Mouse (Mus musculus): ENCODE measurements at regions not wholly inside any gene's neighbourhood (a gene's known extent, or its start where the extent isn't known, plus 50 kb on each side); places are given as distances from the start of the nearest gene placed in this dataset.

DNA sequence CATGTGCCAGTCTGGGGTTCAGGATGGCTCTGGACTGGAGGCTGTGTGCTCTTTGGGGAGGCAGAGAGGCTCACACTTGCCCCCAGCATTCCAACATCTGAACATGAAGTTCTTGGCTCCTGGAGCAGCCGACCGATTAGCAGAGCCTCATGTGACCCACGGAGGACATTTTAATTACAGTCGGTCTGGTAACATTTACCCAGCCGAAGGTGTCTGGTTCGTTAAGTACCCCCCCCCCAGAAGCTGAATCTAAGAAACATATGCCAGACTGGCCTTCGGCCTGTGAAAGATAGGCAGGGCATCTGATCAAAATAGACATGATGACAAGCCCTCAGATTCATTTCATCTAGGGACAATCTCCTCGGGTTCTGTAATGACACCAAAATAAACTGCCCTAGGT lies 140.4 kb upstream of the Sgk1 start:
- H3K4me3 ChIP-seq: no peak overlapping the region
- H3K36me3 ChIP-seq: no peaks in the 10 kb centered on the region
- no peak overlapping the region for H3K9ac ChIP-seq
- WGBS: 79% methylated on average over 8 of the region's 8 CpGs
- H3K4me1 ChIP-seq (replicated peaks): no peaks in the 10 kb centered on the region
- no peaks in the 10 kb centered on the region for H3K27me3 ChIP-seq
- H3K27ac ChIP-seq (replicated peaks): no peak overlapping the region
- H3K9me3 ChIP-seq: no peaks in the 10 kb centered on the region
- no peak for ATAC-seq (ENCODE audit: low read depth)
- H3K4me2 ChIP-seq: no peak overlapping the region

GRCm38 (mm10) chr10:21741976-21742745 lies 139.8 kb upstream of the Sgk1 start:
- Histone ChIP-seq H3K9ac (no peak overlapping the region), H3K27me3 (no peaks in the 10 kb centered on the region), H3K4me3 (no peak overlapping the region), H3K4me2 (no peak overlapping the region), H3K4me1 (replicated peaks) (no peaks in the 10 kb centered on the region), H3K36me3 (no peaks in the 10 kb centered on the region), H3K27ac (replicated peaks) (no peak overlapping the region), H3K9me3 (no peaks in the 10 kb centered on the region)
- 92% methylated on average over 23 of the region's 23 CpGs for WGBS
- no peak for ATAC-seq (ENCODE audit: low read depth)

DNA sequence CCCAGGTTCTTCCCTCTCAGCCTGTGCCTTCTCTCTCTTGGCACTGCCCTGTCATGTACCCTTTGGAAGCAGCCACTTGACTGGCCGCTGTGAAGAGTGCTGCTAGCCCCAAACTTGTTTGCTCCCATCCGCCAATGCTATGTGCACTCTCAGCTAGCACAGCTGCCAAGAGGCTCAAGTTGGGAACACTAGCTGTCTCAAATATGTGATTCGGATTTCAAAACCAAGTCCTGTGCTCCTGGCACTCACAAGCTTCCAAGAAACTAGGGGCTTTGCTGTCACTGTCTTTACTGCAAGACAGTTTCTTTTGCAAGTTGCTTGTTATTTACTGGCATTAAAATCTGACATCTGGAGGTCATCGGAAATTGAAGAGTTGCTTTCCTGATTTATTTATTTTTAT lies 138.6 kb upstream of the Sgk1 start:
- Histone ChIP-seq H3K4me3 (no peak overlapping the region), H3K36me3 (no peaks in the 10 kb centered on the region), H3K4me1 (replicated peaks) (no peaks in the 10 kb centered on the region), H3K27ac (replicated peaks) (no peak overlapping the region), H3K9me3 (no peaks in the 10 kb centered on the region), H3K9ac (no peak overlapping the region), H3K4me2 (no peak overlapping the region), H3K27me3 (no peaks in the 10 kb centered on the region)
- no peak for ATAC-seq (ENCODE audit: low read depth)
- WGBS: 92% methylated on average over 4 of the region's 4 CpGs

- WGBS: 64% methylated on average over 6 of the region's 6 CpGs
- Histone ChIP-seq H3K4me1 (replicated peaks) (no peaks in the 10 kb centered on the region), H3K9me3 (no peaks in the 10 kb centered on the region), H3K9ac (no peak overlapping the region), H3K27ac (replicated peaks) (no peak overlapping the region), H3K4me2 (no peak overlapping the region), H3K4me3 (no peak overlapping the region), H3K27me3 (no peaks in the 10 kb centered on the region), H3K36me3 (no peaks in the 10 kb centered on the region)
- ATAC-seq (ENCODE audit: low read depth): no peak
These were observed 137.5 kb upstream of the Sgk1 start for GRCm38 (mm10) chr10:21744341-21744955.

DNA sequence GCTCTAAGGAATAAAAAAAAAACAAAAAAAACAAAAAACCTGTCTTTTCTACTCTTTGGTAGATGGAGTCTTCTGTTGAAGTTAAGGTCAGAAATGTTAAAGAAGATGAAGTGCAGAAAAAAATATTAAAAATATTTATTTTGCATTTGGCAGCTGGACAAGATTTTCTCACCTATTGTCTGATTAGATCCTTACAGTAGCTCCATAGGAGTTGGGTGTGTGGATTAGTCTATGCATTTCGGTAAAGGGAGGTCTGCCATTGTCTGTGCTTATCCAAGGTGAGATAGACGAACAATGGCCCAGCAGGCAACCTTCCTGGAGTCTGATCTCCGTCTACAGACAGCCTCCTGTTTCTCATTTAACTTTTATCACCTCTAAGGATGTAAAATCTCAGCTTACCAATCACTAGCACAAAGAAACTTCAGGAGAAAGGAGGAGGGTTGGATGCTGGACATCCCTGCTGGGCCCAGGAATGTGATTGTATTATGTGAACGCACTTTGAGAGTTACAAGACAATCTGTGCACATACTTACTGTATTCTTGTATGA lies 136.0 kb upstream of the Sgk1 start:
- WGBS: 10% methylated on average over 4 of the region's 4 CpGs
- Histone ChIP-seq H3K27me3 (no peaks in the 10 kb centered on the region), H3K36me3 (no peaks in the 10 kb centered on the region)

DNA sequence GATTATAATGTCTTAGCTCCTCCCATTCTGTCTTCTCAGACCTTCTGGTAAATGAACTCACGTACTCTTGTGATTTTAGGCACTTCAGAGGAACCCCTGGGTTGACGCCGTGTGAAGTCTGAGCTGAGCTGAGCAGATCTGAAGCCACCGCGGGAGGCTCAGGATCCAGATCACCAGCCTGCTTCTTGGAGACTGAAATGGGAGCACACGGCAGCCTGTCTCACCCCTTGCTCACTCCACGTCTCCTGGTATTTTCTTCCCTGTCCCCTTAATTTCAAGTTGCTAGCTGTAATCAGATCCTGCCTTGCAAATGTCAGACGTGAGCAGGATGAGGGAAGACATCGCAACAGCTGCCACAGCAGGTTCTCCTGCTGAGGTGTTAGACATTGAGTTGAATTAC lies 135.3 kb upstream of the Sgk1 start:
- H3K4me3 ChIP-seq: no peak overlapping the region
- H3K4me2 ChIP-seq: no peak overlapping the region
- H3K27ac ChIP-seq (replicated peaks): no peak overlapping the region
- no peak overlapping the region for H3K9ac ChIP-seq
- H3K9me3 ChIP-seq: no peaks in the 10 kb centered on the region
- no peak for ATAC-seq (ENCODE audit: low read depth)
- H3K27me3 ChIP-seq: no peaks in the 10 kb centered on the region
- no peaks in the 10 kb centered on the region for H3K4me1 ChIP-seq (replicated peaks)
- WGBS: 15% methylated on average over 9 of the region's 9 CpGs
- H3K36me3 ChIP-seq: no peaks in the 10 kb centered on the region

More for the DNA sequence above, 136.0 kb upstream of the Sgk1 start:
- Histone ChIP-seq H3K27ac (replicated peaks) (no peak overlapping the region), H3K4me2 (no peak overlapping the region), H3K9ac (no peak overlapping the region), H3K4me1 (replicated peaks) (no peaks in the 10 kb centered on the region), H3K9me3 (no peaks in the 10 kb centered on the region), H3K4me3 (no peak overlapping the region)
- no peak for ATAC-seq (ENCODE audit: low read depth)

- no peak overlapping the region for H3K4me2 ChIP-seq
- no peak overlapping the region for H3K9ac ChIP-seq
- H3K4me1 ChIP-seq (replicated peaks): no peaks in the 10 kb centered on the region; the same call in 1 of the 2 replicates
- H3K4me3 ChIP-seq: no peak overlapping the region
- WGBS: 77% methylated on average over 6 of the region's 6 CpGs
- no peak overlapping the region for H3K27ac ChIP-seq (replicated peaks)
- H3K36me3 ChIP-seq: no peaks in the 10 kb centered on the region
- no peaks in the 10 kb centered on the region for H3K9me3 ChIP-seq
- no peak for ATAC-seq (ENCODE audit: low read depth)
- H3K27me3 ChIP-seq: no peaks in the 10 kb centered on the region
These were observed 130.7 kb upstream of the Sgk1 start for GRCm38 (mm10) chr10:21751326-21751725.

- WGBS: 63% methylated on average over 3 of the region's 3 CpGs
- Histone ChIP-seq H3K4me1 (replicated peaks) (no peaks in the 10 kb centered on the region; the same call in 1 of the 2 replicates), H3K9me3 (no peaks in the 10 kb centered on the region), H3K9ac (no peak overlapping the region), H3K36me3 (no peaks in the 10 kb centered on the region), H3K27ac (replicated peaks) (no peak overlapping the region), H3K27me3 (no peaks in the 10 kb centered on the region), H3K4me3 (no peak overlapping the region), H3K4me2 (no peak overlapping the region)
- ATAC-seq (ENCODE audit: low read depth): no peak
These were observed 129.6 kb upstream of the Sgk1 start for GRCm38 (mm10) chr10:21752392-21752791.

- H3K36me3 ChIP-seq: no peaks in the 10 kb centered on the region
- H3K4me2 ChIP-seq: no peak overlapping the region
- no peak overlapping the region for H3K9ac ChIP-seq
- no peaks in the 10 kb centered on the region for H3K27me3 ChIP-seq
- H3K4me3 ChIP-seq: no peak overlapping the region
- no peaks in the 10 kb centered on the region for H3K9me3 ChIP-seq
- 67% methylated on average over 12 of the region's 12 CpGs for WGBS
- 0 out of 2 replicates have a peak overlapping the region, but pooled peaks have one; percentile 23 for H3K27ac ChIP-seq (replicated peaks)
- ATAC-seq (ENCODE audit: low read depth): no peak
- H3K4me1 ChIP-seq (replicated peaks): no peaks in the 10 kb centered on the region; the same call in 1 of the 2 replicates
These were observed 127.0 kb upstream of the Sgk1 start for GRCm38 (mm10) chr10:21754763-21755548.

DNA sequence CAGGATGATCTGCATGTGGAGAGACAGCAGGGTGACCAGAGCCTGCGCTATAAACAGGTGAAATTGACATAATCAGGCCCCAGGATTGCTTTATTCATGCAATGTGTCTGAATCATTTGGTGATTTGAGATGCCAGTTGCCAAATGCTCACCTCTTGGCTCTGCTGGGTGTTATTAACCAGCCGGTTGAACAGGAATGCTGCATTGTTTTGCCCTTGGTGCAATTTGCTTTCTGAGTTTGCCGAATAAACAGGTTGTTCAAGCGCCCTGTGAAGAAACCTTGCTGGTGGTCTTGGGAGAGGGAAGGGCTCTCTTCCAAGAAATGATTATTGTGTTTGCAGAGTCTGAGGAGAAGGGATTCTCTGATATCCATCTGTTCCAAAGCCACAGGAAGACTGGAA lies 126.3 kb upstream of the Sgk1 start:
- Histone ChIP-seq H3K4me1 (replicated peaks) (no peaks in the 10 kb centered on the region; the same call in 1 of the 2 replicates), H3K4me2 (no peak overlapping the region), H3K4me3 (no peak overlapping the region), H3K27ac (replicated peaks) (no peak overlapping the region), H3K9me3 (no peaks in the 10 kb centered on the region), H3K27me3 (no peaks in the 10 kb centered on the region), H3K9ac (no peak overlapping the region), H3K36me3 (no peaks in the 10 kb centered on the region)
- WGBS: 76% methylated on average over 4 of the region's 4 CpGs
- no peak for ATAC-seq (ENCODE audit: low read depth)

DNA sequence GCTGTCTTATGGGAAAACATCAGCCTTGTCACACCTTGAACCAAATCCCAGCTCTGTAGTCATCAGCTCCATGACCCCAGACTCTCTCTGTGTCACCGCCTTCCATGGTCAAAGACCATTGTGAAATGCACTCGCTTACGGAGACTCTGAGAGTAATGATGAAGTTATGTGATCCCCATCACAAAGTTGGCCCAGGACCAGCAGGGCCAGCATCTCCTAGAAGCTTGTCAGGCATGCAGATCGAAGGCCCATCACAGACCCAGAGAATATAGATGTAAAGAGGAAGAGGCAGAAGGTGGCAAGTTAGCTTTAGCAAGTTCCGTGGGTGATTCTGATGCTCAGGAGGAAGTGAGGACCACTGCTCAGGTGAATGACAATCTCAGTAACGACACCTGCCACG lies 125.2 kb upstream of the Sgk1 start:
- H3K27ac ChIP-seq (replicated peaks): no peak overlapping the region
- H3K4me1 ChIP-seq (replicated peaks): no peaks in the 10 kb centered on the region; the same call in 1 of the 2 replicates
- H3K4me2 ChIP-seq: no peak overlapping the region
- H3K27me3 ChIP-seq: no peaks in the 10 kb centered on the region
- no peak for ATAC-seq (ENCODE audit: low read depth)
- H3K9ac ChIP-seq: no peak overlapping the region
- no peak overlapping the region for H3K4me3 ChIP-seq
- no peaks in the 10 kb centered on the region for H3K9me3 ChIP-seq
- 92% methylated on average over 7 of the region's 7 CpGs for WGBS
- no peaks in the 10 kb centered on the region for H3K36me3 ChIP-seq

DNA sequence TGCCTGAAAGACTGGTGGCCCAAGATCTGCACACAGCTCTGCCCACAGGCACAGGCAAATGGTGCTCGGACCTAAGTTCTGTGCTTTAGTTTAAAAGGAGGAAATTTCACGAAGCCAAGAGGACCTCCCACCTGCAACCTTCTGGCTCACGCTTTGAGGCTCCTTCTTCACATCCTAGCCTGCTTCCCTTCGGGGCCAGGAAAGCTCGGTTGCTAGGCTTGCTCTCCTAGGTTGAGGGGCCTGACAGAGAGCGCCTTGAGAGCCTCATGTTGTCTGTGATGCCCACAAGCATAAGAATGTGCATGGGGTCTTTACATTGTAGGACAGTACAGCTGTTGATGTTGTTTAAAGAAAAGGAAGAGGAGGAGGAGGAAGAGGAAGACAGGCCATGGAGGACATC lies 123.9 kb upstream of the Sgk1 start:
- Histone ChIP-seq H3K4me1 (replicated peaks) (no peaks in the 10 kb centered on the region; the same call in 1 of the 2 replicates), H3K9me3 (no peaks in the 10 kb centered on the region), H3K36me3 (no peaks in the 10 kb centered on the region), H3K9ac (no peak overlapping the region), H3K27me3 (no peaks in the 10 kb centered on the region), H3K4me2 (no peak overlapping the region), H3K27ac (replicated peaks) (no peak overlapping the region), H3K4me3 (no peak overlapping the region)
- no peak for ATAC-seq (ENCODE audit: low read depth)
- 82% methylated on average over 6 of the region's 6 CpGs for WGBS
